Mouse (Mus musculus): ENCODE measurements around the gene Gpc6.

Gene Gpc6

DNA sequence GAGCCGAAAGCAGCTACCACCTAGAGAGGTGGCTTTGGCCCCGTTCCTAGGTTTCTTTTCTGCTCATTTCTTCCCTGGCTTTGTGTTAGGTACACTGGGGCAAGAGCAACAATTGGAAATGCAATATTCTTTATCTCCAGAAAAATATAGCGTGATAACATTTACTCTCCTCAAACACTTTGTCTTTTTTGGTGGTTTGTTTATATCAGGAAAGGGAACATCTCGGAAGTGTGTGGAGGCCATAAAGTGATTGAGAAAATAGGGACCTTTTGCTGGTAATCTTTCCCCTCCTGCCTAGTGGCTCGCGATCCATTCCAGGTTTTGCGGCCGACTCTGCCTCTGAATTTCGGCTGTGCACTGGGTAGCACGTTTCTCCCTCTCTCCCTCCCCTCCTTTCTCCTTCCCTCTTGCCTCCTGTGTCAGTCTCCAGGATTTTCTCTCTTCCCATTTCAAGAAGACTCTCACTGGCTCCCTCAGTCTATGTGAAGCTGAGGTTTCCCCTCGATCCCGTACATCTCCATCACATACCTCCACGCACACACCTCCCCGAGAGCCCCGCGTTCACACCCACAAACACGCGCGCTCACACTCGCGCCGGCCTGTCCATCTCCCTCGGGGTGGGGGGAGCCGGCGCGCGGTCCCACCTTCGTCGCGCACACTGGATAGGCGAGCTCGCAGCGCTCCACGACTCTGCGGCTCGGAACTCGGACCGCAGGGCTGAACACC is at the start of gene Gpc6:
TSS of gene Gpc6 (plus strand) at position 440 of the 726 bp plus-strand sequence.
- POLR2A ChIA-PET, result interaction anchor here in 1 of 4 experiments (1.2 to 1.4 kb wide), 2 partner anchors 9 kb away, joined by 3 read pairs; no protein-coding TSS in a partner anchor
- CTCF ChIA-PET, result no interaction called here

GRCm38 (mm10) chr14:116882480-116883044 is 42.6 kb upstream of the Gpc6 start:
- ChIA-PET POLR2A (interaction anchor here in 1 of 4 experiments (0.7 kb wide), 1 partner anchor 289 kb away, joined by 3 read pairs; no protein-coding TSS in a partner anchor), CTCF (interaction anchor here in 1 of 4 experiments (0.5 kb wide), 1 partner anchor 10 kb away, joined by 3 read pairs; no protein-coding TSS in a partner anchor)

DNA sequence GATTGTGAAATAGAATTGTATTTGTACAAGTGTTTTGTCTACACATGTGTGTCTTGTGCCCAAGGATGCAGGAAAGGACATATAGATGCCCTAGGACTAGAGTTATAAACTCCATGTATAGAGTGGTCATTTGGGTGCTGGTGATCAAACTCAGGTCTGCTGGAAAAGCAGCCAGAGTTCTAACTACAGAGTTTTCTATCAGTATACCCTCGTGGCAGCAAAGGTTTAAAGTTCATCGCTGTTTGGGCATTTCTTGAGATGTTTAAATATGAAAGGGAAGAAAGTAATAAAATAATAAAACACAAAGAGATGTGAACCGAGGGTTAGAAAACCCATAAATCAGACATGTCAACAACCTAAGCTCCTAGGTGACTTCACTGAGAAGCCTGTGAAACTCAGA is 30.8 kb upstream of the Gpc6 start:
- ChIA-PET CTCF (no interaction called here), POLR2A (no interaction called here)

- ChIA-PET CTCF (no interaction called here), POLR2A (no interaction called here)
Measured at GRCm38 (mm10) chr14:116897971-116898370, 27.1 kb upstream of the Gpc6 start.

DNA sequence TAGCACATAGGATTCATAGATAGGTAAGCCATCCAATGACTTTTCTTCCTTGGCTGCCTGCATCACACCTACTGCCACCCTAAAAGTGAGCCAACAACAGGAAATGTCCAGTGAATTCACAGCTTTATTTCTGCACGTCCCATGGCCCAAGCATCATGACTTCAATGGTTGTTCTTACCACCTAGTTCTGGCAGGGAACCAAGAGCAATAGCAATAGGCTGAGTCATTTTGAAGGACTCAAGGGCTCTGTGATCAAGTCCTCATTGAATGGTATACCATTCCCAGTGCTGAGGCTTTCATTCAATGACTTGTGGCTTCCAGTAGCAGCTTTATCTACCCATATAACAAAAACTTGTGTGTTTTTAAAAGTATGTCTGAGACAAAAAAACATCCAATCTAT is 13.3 kb upstream of the Gpc6 start:
- CTCF ChIA-PET, result interaction anchor here in 1 of 4 experiments (0.6 kb wide), 1 partner anchor 319 kb away, joined by 3 read pairs; no protein-coding TSS in a partner anchor
- POLR2A ChIA-PET, result no interaction called here

GRCm38 (mm10) chr14:116916874-116917273 is 8.2 kb upstream of the Gpc6 start:
- ChIA-PET POLR2A (no interaction called here), CTCF (no interaction called here)

DNA sequence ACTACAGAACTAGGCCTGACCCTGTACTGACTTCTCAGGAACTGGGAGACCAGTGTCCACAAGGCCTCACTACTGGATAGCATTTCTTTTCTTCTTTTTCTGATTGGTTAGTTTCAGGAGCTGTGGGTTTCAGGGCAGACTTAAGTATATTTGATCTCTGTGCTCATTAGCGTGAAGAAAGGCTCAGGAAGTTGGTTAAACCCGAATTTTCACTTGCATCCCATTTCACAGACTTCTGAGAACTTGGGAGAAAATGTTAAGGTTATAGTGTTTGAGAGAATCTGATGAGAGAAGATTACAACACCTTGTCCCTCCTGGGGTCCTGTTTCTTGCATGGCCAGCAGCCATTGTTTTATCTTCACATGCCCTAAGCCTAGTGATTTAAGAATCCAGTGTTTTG is 849 bp upstream of the Gpc6 start:
- POLR2A ChIA-PET, result no interaction called here
- CTCF ChIA-PET, result no interaction called here

DNA sequence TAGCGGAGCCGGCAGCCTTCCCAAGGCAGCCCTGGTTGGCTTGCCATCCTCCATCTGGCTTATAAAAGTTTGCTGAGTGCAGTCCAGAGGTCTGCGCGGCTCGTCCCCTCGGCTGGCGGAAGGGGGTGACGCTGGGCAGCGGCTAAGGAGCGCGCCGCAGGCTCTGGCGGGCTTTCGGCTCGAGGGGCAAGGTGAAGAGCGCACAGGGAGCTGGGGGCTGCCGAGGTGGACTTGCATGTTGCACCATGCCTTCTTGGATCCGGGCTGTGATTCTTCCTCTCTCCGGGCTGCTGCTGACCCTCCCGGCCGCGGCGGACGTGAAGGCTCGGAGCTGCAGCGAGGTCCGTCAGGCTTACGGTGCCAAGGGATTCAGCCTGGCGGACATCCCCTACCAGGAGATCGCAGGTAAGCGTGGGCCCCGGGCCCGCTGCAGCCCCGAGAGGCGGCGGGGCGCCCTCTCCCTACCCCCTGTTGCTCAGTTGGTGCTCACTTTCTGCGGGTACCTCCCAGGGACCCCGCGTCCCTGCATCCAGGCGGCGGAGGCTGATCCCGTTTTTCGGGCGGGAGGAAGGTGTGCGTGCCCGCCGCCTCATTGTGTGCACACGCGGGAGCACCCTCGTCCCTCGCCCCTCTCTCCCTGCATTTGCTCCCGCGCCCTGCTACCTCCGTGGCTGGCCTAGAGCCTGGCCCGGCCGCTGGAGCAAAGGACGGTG is 732 bp downstream of the Gpc6 start:
- ChIA-PET POLR2A (interaction anchor here in 1 of 4 experiments (1.2 to 1.4 kb wide), 2 partner anchors 8 to 10 kb away, joined by 3 read pairs; no protein-coding TSS in a partner anchor), CTCF (no interaction called here)

DNA sequence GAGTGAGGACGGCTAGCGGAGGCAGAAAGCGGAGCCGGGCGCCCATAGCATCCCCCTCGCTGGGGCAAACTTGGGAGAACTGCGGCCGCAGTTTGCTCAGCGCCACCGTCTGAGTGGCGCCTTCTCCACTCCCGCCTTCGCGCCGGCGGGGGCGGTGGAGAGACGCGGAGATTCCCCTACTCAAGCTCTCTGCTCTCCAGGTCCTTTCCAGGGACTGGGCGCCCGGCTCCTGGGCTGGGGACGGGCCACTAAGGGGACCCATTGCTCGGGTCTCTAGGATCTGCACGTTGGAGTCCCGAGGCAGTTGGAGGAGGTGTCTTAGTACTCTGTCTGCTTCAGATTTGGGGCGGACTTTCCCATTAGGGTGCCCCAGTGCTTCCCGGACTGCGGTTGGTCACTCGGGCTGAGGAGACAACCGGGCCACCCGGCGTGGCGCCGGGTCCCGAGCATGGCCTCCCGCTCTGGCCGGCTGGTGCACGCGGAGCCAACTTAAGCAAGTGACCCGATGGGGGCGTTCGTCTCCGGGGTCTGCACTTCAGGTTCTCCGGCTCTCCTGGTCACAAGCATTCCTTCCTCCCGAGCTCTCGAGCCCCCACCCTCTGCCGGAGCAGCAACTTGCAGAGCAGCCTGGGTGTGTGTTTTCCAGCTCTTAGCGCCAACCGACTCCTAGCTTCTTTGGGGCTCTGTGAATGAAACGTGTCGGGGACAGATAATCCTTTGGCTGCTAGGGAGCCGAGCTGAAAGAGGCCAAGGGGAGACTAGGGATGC is 1.5 kb downstream of the Gpc6 start:
- ChIA-PET POLR2A (interaction anchor here in 1 of 4 experiments (0.6 to 1.3 kb wide), 2 partner anchors 10 to 1109 kb away, joined by 4 read pairs; no protein-coding TSS in a partner anchor), CTCF (no interaction called here)

GRCm38 (mm10) chr14:116927341-116928315 is 2.5 kb downstream of the Gpc6 start:
- ChIA-PET POLR2A (interaction anchor here in 1 of 4 experiments (0.9 to 1.3 kb wide), 3 partner anchors 9 to 15 kb away, joined by 3 to 4 read pairs (median 4); no protein-coding TSS in a partner anchor), CTCF (no interaction called here)

DNA sequence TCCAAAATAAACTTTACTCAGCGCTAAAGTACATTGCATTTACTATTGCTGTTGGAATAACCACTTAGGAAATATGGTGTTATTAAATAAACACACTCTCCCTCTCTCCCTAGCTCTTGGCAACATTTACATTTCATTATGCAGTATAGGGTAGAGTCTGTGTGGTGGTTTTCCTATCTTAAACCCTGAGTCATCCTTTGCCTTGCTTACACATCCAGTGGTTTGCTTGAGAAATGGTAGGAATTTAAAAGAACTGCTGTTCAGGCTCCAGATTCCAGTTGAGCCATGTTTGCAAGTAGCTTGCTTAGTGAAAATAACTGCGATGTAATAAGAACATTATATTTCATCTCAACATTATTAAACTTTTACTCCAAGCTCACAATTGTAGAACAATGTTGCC is 3.3 kb downstream of the Gpc6 start:
- CTCF ChIA-PET, result no interaction called here
- POLR2A ChIA-PET, result interaction anchor here in 1 of 4 experiments (0.9 to 1.0 kb wide), 2 partner anchors 9 to 15 kb away, joined by 3 to 4 read pairs; no protein-coding TSS in a partner anchor

GRCm38 (mm10) chr14:116928796-116929529 is 3.8 kb downstream of the Gpc6 start:
- ChIA-PET CTCF (no interaction called here), POLR2A (interaction anchor here in 1 of 4 experiments (0.9 to 1.0 kb wide), 2 partner anchors 9 to 14 kb away, joined by 3 to 4 read pairs; no protein-coding TSS in a partner anchor)

GRCm38 (mm10) chr14:116933825-116934224 is 8.7 kb downstream of the Gpc6 start:
- ChIA-PET POLR2A (interaction anchor here in 1 of 4 experiments (1.4 kb wide), 1 partner anchor 9 kb away, joined by 3 read pairs; the partner anchor contains the start of gene Gpc6), CTCF (interaction anchor here in 2 of 4 experiments (0.6 to 0.7 kb wide), 2 partner anchors 30 to 127 kb away, joined by 3 to 4 read pairs; no protein-coding TSS in a partner anchor)

- ChIA-PET POLR2A (interaction anchor here in 2 of 4 experiments (0.6 to 1.8 kb wide), 2 partner anchors 10 to 241 kb away, joined by 3 to 4 read pairs; no protein-coding TSS in a partner anchor), CTCF (interaction anchor here in 1 of 4 experiments (0.5 kb wide), 1 partner anchor 34 kb away, joined by 3 read pairs; no protein-coding TSS in a partner anchor)
Measured at GRCm38 (mm10) chr14:116937910-116938560, 12.9 kb downstream of the Gpc6 start.

- POLR2A ChIA-PET, result interaction anchor here in 1 of 4 experiments (0.6 kb wide), 1 partner anchor 241 kb away, joined by 3 read pairs; no protein-coding TSS in a partner anchor
- CTCF ChIA-PET, result no interaction called here
Measured at GRCm38 (mm10) chr14:116938735-116939134, 13.6 kb downstream of the Gpc6 start.

GRCm38 (mm10) chr14:116939561-116939960 is 14.4 kb downstream of the Gpc6 start:
- CTCF ChIA-PET, result no interaction called here
- POLR2A ChIA-PET, result no interaction called here

DNA sequence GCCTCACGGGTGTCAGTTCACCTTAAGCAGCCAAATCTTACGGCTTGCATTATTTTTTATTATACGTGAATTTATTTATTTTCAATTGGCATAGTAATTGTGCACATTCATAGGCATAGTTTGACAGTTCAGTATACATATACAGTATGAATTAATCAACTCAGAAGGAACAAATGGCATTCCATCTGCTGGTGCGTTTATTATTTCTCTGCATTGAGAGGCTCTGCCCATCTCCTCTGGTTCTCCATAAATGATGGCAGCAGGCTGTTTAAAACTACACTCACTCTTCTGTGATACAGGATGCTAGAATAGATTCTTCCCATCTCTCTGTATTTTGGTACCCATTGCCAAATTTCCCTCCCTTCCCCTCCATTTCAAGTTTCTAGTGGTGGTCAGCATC is 16.7 kb downstream of the Gpc6 start:
- ChIA-PET CTCF (no interaction called here), POLR2A (no interaction called here)

Data from embryonic stem cell, embryonic (primary cell).